Mouse (Mus musculus): ENCODE measurements at regions not wholly inside any gene's neighbourhood (a gene's known extent, or its start where the extent isn't known, plus 50 kb on each side); places are given as distances from the start of the nearest gene placed in this dataset.

GRCm38 (mm10) chr15:52536594-52536993 is 1348.1 kb upstream of the Gm7489 start:
- TF ChIP-seq CTCF (IDR thresholded peaks at IDR 0.05; ENCODE audit: low read depth, low read length) (no peak), POLR2A (IDR thresholded peaks at IDR 0.05; ENCODE audit: insufficient read depth, low read length) (no peak)

Measured in ES-Bruce4 (cell line).